Mouse (Mus musculus): ENCODE measurements at regions not wholly inside any gene's neighbourhood (a gene's known extent, or its start where the extent isn't known, plus 50 kb on each side); places are given as distances from the start of the nearest gene placed in this dataset.

- no peak for DNase-seq (ENCODE audit: extremely low spot score in 1 of 2, low spot score in 1 of 2)
These were observed 92.0 kb downstream of the Cdc5l start for GRCm38 (mm10) chr17:45341573-45341972.

- DNase-seq (ENCODE audit: extremely low spot score in 1 of 2, low spot score in 1 of 2): no peak
These were observed 92.7 kb downstream of the Cdc5l start for GRCm38 (mm10) chr17:45340851-45341250.

- DNase-seq (ENCODE audit: extremely low spot score in 1 of 2, low spot score in 1 of 2): no peak
These were observed 94.3 kb downstream of the Cdc5l start for GRCm38 (mm10) chr17:45339226-45339625.

- DNase-seq (ENCODE audit: extremely low spot score in 1 of 2, low spot score in 1 of 2): peak in 1 of 2 experiments; percentile 63
These were observed 95.5 kb downstream of the Cdc5l start for GRCm38 (mm10) chr17:45338086-45338485.

- DNase-seq (ENCODE audit: extremely low spot score in 1 of 2, low spot score in 1 of 2): peak in 1 of 2 experiments; percentile 45
These were observed 97.9 kb downstream of the Cdc5l start for GRCm38 (mm10) chr17:45335586-45336151.

- DNase-seq (ENCODE audit: extremely low spot score in 1 of 2, low spot score in 1 of 2): peak in 1 of 2 experiments; percentile 52
These were observed 98.7 kb downstream of the Cdc5l start for GRCm38 (mm10) chr17:45334732-45335381.

GRCm38 (mm10) chr17:45332321-45332720 lies 101.2 kb downstream of the Cdc5l start:
- no peak for DNase-seq (ENCODE audit: extremely low spot score in 1 of 2, low spot score in 1 of 2)

- no peak for DNase-seq (ENCODE audit: extremely low spot score in 1 of 2, low spot score in 1 of 2)
These were observed 104.3 kb downstream of the Cdc5l start for GRCm38 (mm10) chr17:45329241-45329640.

GRCm38 (mm10) chr17:45326726-45327125 lies 106.8 kb downstream of the Cdc5l start:
- no peak for DNase-seq (ENCODE audit: extremely low spot score in 1 of 2, low spot score in 1 of 2)

- no peak for DNase-seq (ENCODE audit: extremely low spot score in 1 of 2, low spot score in 1 of 2)
These were observed 107.4 kb downstream of the Cdc5l start for GRCm38 (mm10) chr17:45326173-45326572.

GRCm38 (mm10) chr17:45322842-45323241 lies 110.7 kb downstream of the Cdc5l start:
- peak in 1 of 2 experiments; percentile 30 for DNase-seq (ENCODE audit: extremely low spot score in 1 of 2, low spot score in 1 of 2)

GRCm38 (mm10) chr17:45320074-45320473 lies 113.5 kb downstream of the Cdc5l start:
- no peak for DNase-seq (ENCODE audit: extremely low spot score in 1 of 2, low spot score in 1 of 2)

GRCm38 (mm10) chr17:45318211-45319076 lies 115.1 kb downstream of the Cdc5l start:
- DNase-seq (ENCODE audit: extremely low spot score in 1 of 2, low spot score in 1 of 2): no peak

GRCm38 (mm10) chr17:45312510-45313266 lies 120.8 kb downstream of the Cdc5l start:
- peak; percentile 52 to 56 for DNase-seq (ENCODE audit: extremely low spot score in 1 of 2, low spot score in 1 of 2)

- DNase-seq (ENCODE audit: extremely low spot score in 1 of 2, low spot score in 1 of 2): no peak
These were observed 127.0 kb downstream of the Cdc5l start for GRCm38 (mm10) chr17:45306506-45306905.

- DNase-seq (ENCODE audit: extremely low spot score in 1 of 2, low spot score in 1 of 2): peak in 1 of 2 experiments; percentile 16
These were observed 130.4 kb downstream of the Cdc5l start for GRCm38 (mm10) chr17:45303183-45303582.

- DNase-seq (ENCODE audit: extremely low spot score in 1 of 2, low spot score in 1 of 2): no peak
These were observed 135.2 kb downstream of the Cdc5l start for GRCm38 (mm10) chr17:45298355-45298754.

- DNase-seq (ENCODE audit: extremely low spot score in 1 of 2, low spot score in 1 of 2): no peak
These were observed 135.7 kb downstream of the Cdc5l start for GRCm38 (mm10) chr17:45297860-45298259.

- no peak for DNase-seq (ENCODE audit: extremely low spot score in 1 of 2, low spot score in 1 of 2)
These were observed 137.2 kb downstream of the Cdc5l start for GRCm38 (mm10) chr17:45296363-45296762.

- DNase-seq (ENCODE audit: extremely low spot score in 1 of 2, low spot score in 1 of 2): no peak
These were observed 138.7 kb downstream of the Cdc5l start for GRCm38 (mm10) chr17:45294886-45295285.

Measured in frontal cortex, adult 2 months (tissue).